8 mouse cellular contexts compared by ENCODE assay signal in the genomic region with DNA sequence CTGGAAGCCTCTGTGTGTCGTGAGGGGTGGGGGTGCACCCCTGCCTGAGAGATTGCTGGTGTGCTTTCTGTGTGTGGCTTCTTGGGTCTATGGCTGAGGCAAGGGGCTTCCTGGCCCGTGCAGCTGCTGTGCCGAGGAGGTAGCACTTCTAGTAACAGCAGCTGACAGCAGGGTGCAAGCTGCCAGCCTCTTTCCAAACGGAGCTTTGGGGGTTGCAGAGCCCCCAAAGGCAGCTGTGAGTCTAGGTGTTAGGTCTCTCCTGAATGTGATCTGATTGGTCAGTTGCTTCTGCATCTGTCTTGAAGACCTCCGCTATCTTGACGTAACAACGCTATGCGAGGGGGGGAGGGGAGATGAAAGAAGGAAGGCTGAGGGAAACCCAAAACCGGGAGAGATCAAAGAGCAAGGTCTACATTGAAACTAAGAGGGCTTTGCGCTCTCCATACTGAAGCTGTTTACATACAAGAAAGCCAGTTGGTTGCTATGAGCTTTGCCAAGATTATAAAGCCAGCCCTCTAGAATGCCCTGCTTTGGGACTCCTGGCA. TPM values are rescaled to one million over a fixed set of nuclear protein-coding genes. Genes with fewer than 3 reads are reported as not detected.
DNase-seq lines count a peak whose midpoint lies in the region; ATAC-seq lines count a peak whose summit lies in the region.

No protein-coding gene starts in this region.

- ATAC-seq in hindbrain, embryonic 13.5 days (ENCODE audit: low FRiP score): no peak
- no peak for ATAC-seq in midbrain, embryonic 12.5 days (ENCODE audit: low FRiP score, low read depth)

- peaks cover 29% of the 10 kb centered on the region for H3K4me1 ChIP-seq in hindbrain, embryonic 13.5 days (replicated peaks)
- H3K4me1 ChIP-seq in midbrain, embryonic 12.5 days: peaks cover 24% of the 10 kb centered on the region

- peak overlapping the region; percentile 37 for H3K4me2 ChIP-seq in hindbrain, embryonic 13.5 days
- H3K4me2 ChIP-seq in midbrain, embryonic 12.5 days (replicated peaks): peak overlapping the region; percentile 18

- no peaks in the 10 kb centered on the region; the same call in 1 of the 2 replicates for H3K36me3 ChIP-seq in hindbrain, embryonic 13.5 days
- H3K36me3 ChIP-seq in midbrain, embryonic 12.5 days: peaks cover 15% of the 10 kb centered on the region

- peak; percentile 97 for DNase-seq in heart, adult 11 months
- DNase-seq in heart, postnatal 10 days: no peak
- peak; percentile 27 for DNase-seq in NIH3T3 (ENCODE audit: low read depth)
- DNase-seq in cerebellum, adult 9-10 months: no peak
- no peak for DNase-seq in ovary, postnatal 10 days (ENCODE audit: low spot score)
- no peak for DNase-seq in right cerebral cortex, adult 18-20 months

- no peak overlapping the region for H3K9ac ChIP-seq in hindbrain, embryonic 13.5 days
- no peak overlapping the region for H3K9ac ChIP-seq in midbrain, embryonic 12.5 days (replicated peaks)

- H3K4me3 ChIP-seq in hindbrain, embryonic 13.5 days: no peak overlapping the region; the same call in 1 of the 2 replicates
- 0 out of 2 replicates have a peak overlapping the region, but pooled peaks have one; percentile 0 for H3K4me3 ChIP-seq in midbrain, embryonic 12.5 days

- intact Hi-C loops in heart, postnatal 10 days (cut with DNase I): loop anchor here (2.0 kb wide), 1 partner anchor 24 kb away; no protein-coding TSS in a partner anchor

- H3K27me3 ChIP-seq in hindbrain, embryonic 13.5 days: peaks cover 15% of the 10 kb centered on the region
- peaks cover 27% of the 10 kb centered on the region for H3K27me3 ChIP-seq in midbrain, embryonic 12.5 days

- H3K27ac ChIP-seq in hindbrain, embryonic 13.5 days: peak overlapping the region; percentile 60; the same call in 1 of the 2 replicates
- no peak overlapping the region for H3K27ac ChIP-seq in midbrain, embryonic 12.5 days (replicated peaks)

- 6% methylated on average over 10 of the region's 10 CpGs for WGBS in hindbrain, embryonic 13.5 days
- 5% methylated on average over 10 of the region's 10 CpGs for WGBS in midbrain, embryonic 12.5 days

- H3K9me3 ChIP-seq in hindbrain, embryonic 13.5 days: no peaks in the 10 kb centered on the region
- no peaks in the 10 kb centered on the region for H3K9me3 ChIP-seq in midbrain, embryonic 12.5 days

RNA-seq across cellular contexts. Expression of gene Tnfrsf1a, which starts 6.1 kb away (rescaled TPM):
- 10 to 100 TPM; 73.7 to 77.8 TPM for total RNA-seq in heart, postnatal 10 days (2021)
- 15.1 and 15.7 TPM in 2 replicates for polyA plus RNA-seq in hindbrain, embryonic 13.5 days (2015; fragmentation: Nextera tagmentation; extraction: Ambion mirVana)
- polyA plus RNA-seq in midbrain, embryonic 12.5 days (2016; fragmentation: Nextera tagmentation; extraction: Ambion mirVana): 17.7 and 22.8 TPM in 2 replicates

RNA-seq across cellular contexts. Expression of gene Plekhg6, which starts 25.3 kb away (rescaled TPM):
- total RNA-seq in heart, postnatal 10 days (2021): not detected
- polyA plus RNA-seq in hindbrain, embryonic 13.5 days (2015; fragmentation: Nextera tagmentation; extraction: Ambion mirVana): 0.12 TPM in 2 replicates
- polyA plus RNA-seq in midbrain, embryonic 12.5 days (2016; fragmentation: Nextera tagmentation; extraction: Ambion mirVana): 0.05 and 0.17 TPM in 2 replicates

RNA-seq across cellular contexts. Expression of gene Scnn1a, which starts 34.8 kb away (rescaled TPM):
- total RNA-seq in heart, postnatal 10 days (2021): under 1 TPM; 0.97 to 0.98 TPM
- 0.29 and 0.31 TPM in 2 replicates for polyA plus RNA-seq in hindbrain, embryonic 13.5 days (2015; fragmentation: Nextera tagmentation; extraction: Ambion mirVana)
- polyA plus RNA-seq in midbrain, embryonic 12.5 days (2016; fragmentation: Nextera tagmentation; extraction: Ambion mirVana): 0.41 and 0.43 TPM in 2 replicates

RNA-seq across cellular contexts. Expression of gene Ltbr, which starts 41.6 kb away (rescaled TPM):
- 10 to 100 TPM; 42.8 to 49.4 TPM for total RNA-seq in heart, postnatal 10 days (2021)
- polyA plus RNA-seq in hindbrain, embryonic 13.5 days (2015; fragmentation: Nextera tagmentation; extraction: Ambion mirVana): 13.5 and 15.2 TPM in 2 replicates
- 18.3 and 20.2 TPM in 2 replicates for polyA plus RNA-seq in midbrain, embryonic 12.5 days (2016; fragmentation: Nextera tagmentation; extraction: Ambion mirVana)

Comparison
In these comparisons a context has a peak if more than half of its experiments do, and no peak if none do; other contexts are left out.
1. DNase-seq: peak in heart, adult 11 months (single experiment) and NIH3T3 (single experiment); none in heart, postnatal 10 days (0 of 2), cerebellum, adult 9-10 months (single experiment), ovary, postnatal 10 days (single experiment) and right cerebral cortex, adult 18-20 months (single experiment).